In genomic region chr16:26360694-26361093, GRCm38 (mm10) we compare ENCODE assay signal across 30 mouse cellular contexts. TPM values are rescaled to one million over a fixed set of nuclear protein-coding genes. Genes with fewer than 3 reads are reported as not detected.
DNase-seq lines count a peak whose midpoint lies in the region; ATAC-seq lines count a peak whose summit lies in the region.
"Had no signal": no experiment of that assay in that cellular context is flagged by ENCODE, and none has a peak within 500 bp of the region (broad histone marks: within the 10 kb centered on the region; RNA-seq: fewer than 3 reads in every experiment).

No protein-coding gene starts in this region.

- no peak overlapping the region for H3K4me2 ChIP-seq in hindbrain, embryonic 13.5 days
- H3K4me2 ChIP-seq in hindbrain, embryonic 12.5 days (replicated peaks) = no peak overlapping the region
- H3K4me2 ChIP-seq: embryonic facial prominence, embryonic 15.5 days; forebrain, embryonic 15.5 days; heart, embryonic 13.5 days; limb, embryonic 15.5 days; liver, embryonic 13.5 days; midbrain, embryonic 13.5 days; stomach, embryonic 15.5 days had no signal

- H3K27me3 ChIP-seq in hindbrain, embryonic 13.5 days = no peaks in the 10 kb centered on the region
- no peaks in the 10 kb centered on the region for H3K27me3 ChIP-seq in hindbrain, embryonic 12.5 days
- H3K27me3 ChIP-seq: embryonic facial prominence, embryonic 15.5 days; forebrain, embryonic 15.5 days; heart, embryonic 13.5 days; limb, embryonic 15.5 days; liver, embryonic 13.5 days; megakaryocyte, embryonic 14.5 days; midbrain, embryonic 13.5 days; stomach, embryonic 15.5 days had no signal

- no peak overlapping the region for H3K27ac ChIP-seq in hindbrain, embryonic 13.5 days
- no peak overlapping the region for H3K27ac ChIP-seq in hindbrain, embryonic 12.5 days
- H3K27ac ChIP-seq: embryonic facial prominence, embryonic 15.5 days; forebrain, embryonic 15.5 days; heart, adult 2 months; heart, embryonic 13.5 days; kidney, postnatal 0 days; limb, embryonic 10.5 days; limb, embryonic 15.5 days; liver, embryonic 13.5 days; midbrain, embryonic 13.5 days; stomach, embryonic 15.5 days had no signal

- H3K4me1 ChIP-seq in hindbrain, embryonic 13.5 days (replicated peaks) = peaks cover 9% of the 10 kb centered on the region
- no peaks in the 10 kb centered on the region for H3K4me1 ChIP-seq in hindbrain, embryonic 12.5 days
- H3K4me1 ChIP-seq: embryonic facial prominence, embryonic 15.5 days; forebrain, embryonic 15.5 days; heart, embryonic 13.5 days; limb, embryonic 15.5 days; megakaryocyte, embryonic 14.5 days; midbrain, embryonic 13.5 days; stomach, embryonic 15.5 days had no signal

- H3K9me3 ChIP-seq in hindbrain, embryonic 13.5 days = no peaks in the 10 kb centered on the region
- no peaks in the 10 kb centered on the region for H3K9me3 ChIP-seq in hindbrain, embryonic 12.5 days (replicated peaks)
- H3K9me3 ChIP-seq: embryonic facial prominence, embryonic 15.5 days; forebrain, embryonic 15.5 days; heart, embryonic 13.5 days; limb, embryonic 10.5 days; limb, embryonic 15.5 days; liver, embryonic 13.5 days; midbrain, embryonic 13.5 days; stomach, embryonic 15.5 days had no signal

- 0 out of 2 replicates have a peak, but pooled peaks have one; percentile 36 for ATAC-seq in hindbrain, embryonic 13.5 days (ENCODE audit: low FRiP score)
- no peak for ATAC-seq in hindbrain, embryonic 12.5 days (ENCODE audit: low FRiP score)
- ATAC-seq: CD4-positive, CD25-positive, alpha-beta regulatory T cell, adult 4 months; forebrain, embryonic 15.5 days; lung, postnatal 0 days; midbrain, embryonic 13.5 days had no signal

- intact Hi-C loops in left cerebral cortex, postnatal 10 days (cut with DNase I) = no loop called here

- DNase-seq in embryo, embryonic 10 days (ENCODE audit: low spot score) = peak; percentile 59
- peak; percentile 17 for DNase-seq in embryo, embryonic 11.5 days (ENCODE audit: low read depth, low spot score)
- peak; percentile 61 for DNase-seq in retina, embryonic 14.5 days (ENCODE audit: low spot score)
- no peak for DNase-seq in adrenal gland, postnatal 10 days
- no peak for DNase-seq in left cerebral cortex, postnatal 10 days (ENCODE audit: extremely low spot score in 1 of 2, low spot score in 2 of 2)
- DNase-seq: adrenal gland, postnatal 36 days; cerebellum, adult 2 months; cerebellum, postnatal 14 days; heart, adult 2 months; heart, postnatal 10 days; kidney, adult 18-20 months; kidney, postnatal 4 days; liver, embryonic 13.5 days; lung, adult 18-20 months; lung, postnatal 4 days; right cerebral cortex, postnatal 14 days had no signal

- no peak overlapping the region for H3K4me3 ChIP-seq in hindbrain, embryonic 13.5 days
- H3K4me3 ChIP-seq in hindbrain, embryonic 12.5 days = no peak overlapping the region
- H3K4me3 ChIP-seq: embryonic facial prominence, embryonic 15.5 days; forebrain, embryonic 15.5 days; heart, adult 2 months; heart, embryonic 13.5 days; limb, embryonic 10.5 days; limb, embryonic 15.5 days; liver, embryonic 13.5 days; megakaryocyte, embryonic 14.5 days; midbrain, embryonic 13.5 days; stomach, embryonic 15.5 days had no signal

- WGBS in hindbrain, embryonic 13.5 days = 18% methylated on average over 3 of the region's 3 CpGs
- WGBS in hindbrain, embryonic 12.5 days = 28% methylated on average over 3 of the region's 3 CpGs

- no peak overlapping the region for H3K9ac ChIP-seq in hindbrain, embryonic 13.5 days
- H3K9ac ChIP-seq in hindbrain, embryonic 12.5 days = no peak overlapping the region
- H3K9ac ChIP-seq: embryonic facial prominence, embryonic 15.5 days; forebrain, embryonic 15.5 days; heart, embryonic 13.5 days; limb, embryonic 15.5 days; liver, embryonic 13.5 days; midbrain, embryonic 13.5 days; stomach, embryonic 15.5 days had no signal

- no peaks in the 10 kb centered on the region for H3K36me3 ChIP-seq in hindbrain, embryonic 13.5 days
- H3K36me3 ChIP-seq in hindbrain, embryonic 12.5 days = no peaks in the 10 kb centered on the region
- H3K36me3 ChIP-seq: embryonic facial prominence, embryonic 15.5 days; forebrain, embryonic 15.5 days; heart, embryonic 13.5 days; limb, embryonic 10.5 days; limb, embryonic 15.5 days; liver, embryonic 13.5 days; midbrain, embryonic 13.5 days; stomach, embryonic 15.5 days had no signal

RNA-seq across cellular contexts. Expression of gene Cldn1, which starts 10.9 kb away (rescaled TPM):
- 6.0 and 9.8 TPM in 2 replicates for polyA plus RNA-seq in hindbrain, embryonic 13.5 days (2015; fragmentation: Nextera tagmentation; extraction: Ambion mirVana)
- polyA plus RNA-seq in hindbrain, embryonic 12.5 days (2016; fragmentation: Nextera tagmentation; extraction: Ambion mirVana) = 8.7 and 10.0 TPM in 2 replicates
- total RNA-seq in adrenal gland, postnatal 10 days (2021) = 10 to 100 TPM; 21.3 to 32.7 TPM
- total RNA-seq in left cerebral cortex, postnatal 10 days (2021) = 1 to 10 TPM; 2.9 to 3.5 TPM
- total RNA-seq: monocyte, adult 5-6 weeks had no signal
- polyA plus RNA-seq: CD4-positive, CD25-positive, alpha-beta regulatory T cell, adult 4 months had no signal

Comparison
In these comparisons a context has a peak if more than half of its experiments do, and no peak if none do; other contexts are left out.
1. DNase-seq: peak in embryo, embryonic 10 days (single experiment), embryo, embryonic 11.5 days (single experiment) and retina, embryonic 14.5 days (single experiment); none in adrenal gland, postnatal 10 days (single experiment) and left cerebral cortex, postnatal 10 days (0 of 2).
2. RNA of gene Cldn1, which starts 10.9 kb away (total RNA-seq): 21.3 to 32.7 TPM in adrenal gland, postnatal 10 days; 2.9 to 3.5 TPM in left cerebral cortex, postnatal 10 days; every median in the first group is over 4 times any median in the second.